Mouse (Mus musculus) CH12.LX (cell line): Measurements from ENCODE around the gene Irak4. TPM values are rescaled to one million over a fixed set of nuclear protein-coding genes. Genes with fewer than 3 reads are reported as not detected.

Experiments
- DNase-seq: peaks from one replicate; pipeline ENCODE4 v3.0.0-alpha.2; 2013; ENCODE audit errors: extremely low read depth
- H3K27ac ChIP-seq: 2 replicates; pipeline ENCODE4 v1.5.1; 2012; ENCODE audit warnings: low read depth, mild to moderate bottlenecking, control low read depth, moderate library complexity; ENCODE audit not compliant: insufficient read depth
- H3K27me3 ChIP-seq: replicated peaks from 2 replicates; pipeline ENCODE3; 2012; ENCODE audit warnings: inconsistent platforms
- H3K36me3 ChIP-seq, 2 experiments: replicated peaks in 1 of 2; 2 replicates each; pipeline versions ENCODE3 to v1.6.1; 2012; ENCODE audit warnings: inconsistent platforms in 1 of 2, low read length in 1 of 2, mild to moderate bottlenecking in 1 of 2, mixed read lengths in 1 of 2, moderate library complexity in 1 of 2; ENCODE audit not compliant: control insufficient read depth in 1 of 2, insufficient read depth in 1 of 2
- H3K4me1 ChIP-seq, 2 experiments: 2 replicates each; pipeline ENCODE4 v1.6.1; 2012; ENCODE audit warnings: inconsistent platforms in 1 of 2, moderate library complexity in 1 of 2; ENCODE audit not compliant: insufficient read depth in 2 of 2, control insufficient read depth in 1 of 2
- H3K4me2 ChIP-seq: 2 replicates; pipeline ENCODE4 v1.6.1; 2012; ENCODE audit warnings: low read depth, mild to moderate bottlenecking, control low read depth; ENCODE audit not compliant: poor library complexity, insufficient read depth, severe bottlenecking
- H3K4me3 ChIP-seq, 3 experiments: fragments of 150-350 bp in 1 of 3; sonication (generic) in 1 of 3; replicated peaks in 1 of 3; 2 replicates each; pipeline versions ENCODE3 to v1.5.1; 2011 to 2012; ENCODE audit warnings: low read depth in 2 of 3, low read length in 2 of 3, mild to moderate bottlenecking in 2 of 3, moderate library complexity in 2 of 3, control low read depth in 1 of 3, improper control_type of control experiment in 1 of 3, inconsistent platforms in 1 of 3, mixed read lengths in 1 of 3; ENCODE audit not compliant: poor library complexity in 1 of 3
- H3K79me2 ChIP-seq: replicated peaks from 2 replicates; pipeline ENCODE4 v1.6.1; 2012; ENCODE audit warnings: mild to moderate bottlenecking, moderate library complexity; ENCODE audit not compliant: control insufficient read depth, poor library complexity, insufficient read depth, severe bottlenecking; ENCODE audit errors: extremely low read depth
- H3K9ac ChIP-seq: 2 replicates; pipeline ENCODE4 v1.6.1; 2012; ENCODE audit warnings: low read depth, mild to moderate bottlenecking, control low read depth, moderate library complexity; ENCODE audit not compliant: insufficient read depth
- H3K9me3 ChIP-seq: replicated peaks from 2 replicates; pipeline ENCODE3; 2012; ENCODE audit warnings: low read length, inconsistent platforms, mixed read lengths
- CHD2 ChIP-seq: IDR thresholded peaks from 2 replicates; pipeline ENCODE4 v1.6.1; 2011; ENCODE audit warnings: low read length, improper control_type of control experiment
- CTCF ChIP-seq, 2 experiments: IDR thresholded peaks in 1 of 2; conservative IDR thresholded peaks in 1 of 2; 2 replicates each; pipeline ENCODE4 v1.5.1; 2011 to 2012; ENCODE audit warnings: low read depth in 2 of 2, low read length in 2 of 2, improper control_type of control experiment in 1 of 2, inconsistent platforms in 1 of 2, mild to moderate bottlenecking in 1 of 2, moderate library complexity in 1 of 2
- E2F4 ChIP-seq: IDR thresholded peaks from 2 replicates; pipeline ENCODE4 v1.6.1; 2011; ENCODE audit warnings: low read depth, low read length, improper control_type of control experiment; ENCODE audit not compliant: insufficient replicate concordance
- EP300 ChIP-seq: IDR thresholded peaks from 2 replicates; pipeline ENCODE4 v1.6.1; 2011; ENCODE audit warnings: low read length, improper control_type of control experiment
- ETS1 ChIP-seq: conservative IDR thresholded peaks from 2 replicates; pipeline ENCODE4 v1.6.1; 2012; ENCODE audit warnings: low read depth, mild to moderate bottlenecking, inconsistent platforms, low read length, improper control_type of control experiment, moderate library complexity
- GABPA ChIP-seq: IDR thresholded peaks from 2 replicates; pipeline ENCODE4 v1.6.1; 2012; ENCODE audit warnings: low read depth, low read length, improper control_type of control experiment, inconsistent platforms; ENCODE audit not compliant: insufficient replicate concordance
- KAT2A ChIP-seq: IDR thresholded peaks from 2 replicates; pipeline ENCODE4 v1.6.1; 2012; ENCODE audit warnings: low read length, improper control_type of control experiment, inconsistent platforms; ENCODE audit not compliant: insufficient replicate concordance
- MAFK ChIP-seq: IDR thresholded peaks from 2 replicates; pipeline ENCODE4 v1.6.1; 2011; ENCODE audit warnings: low read length, improper control_type of control experiment; ENCODE audit not compliant: insufficient replicate concordance
- MAZ ChIP-seq: IDR thresholded peaks from 2 replicates; pipeline ENCODE4 v1.6.1; 2012; ENCODE audit warnings: low read depth, mild to moderate bottlenecking, inconsistent platforms, low read length, improper control_type of control experiment, moderate library complexity
- MEF2A ChIP-seq: IDR thresholded peaks from 2 replicates; pipeline ENCODE4 v1.6.1; 2014; ENCODE audit warnings: low read depth, mild to moderate bottlenecking, inconsistent platforms, low read length, improper control_type of control experiment, borderline replicate concordance
- PAX5 ChIP-seq: IDR thresholded peaks from 2 replicates; pipeline ENCODE4 v1.6.1; 2012; ENCODE audit warnings: low read length, inconsistent platforms, mixed read lengths
- POLR2A ChIP-seq: IDR thresholded peaks from 2 replicates; pipeline ENCODE4 v1.6.1; 2011; ENCODE audit warnings: low read depth, mild to moderate bottlenecking, improper control_type of control experiment, low read length
- POLR2AphosphoS2 ChIP-seq: IDR thresholded peaks from 2 replicates; pipeline ENCODE4 v1.6.1; 2011; ENCODE audit warnings: low read depth, low read length, improper control_type of control experiment
- SIN3A ChIP-seq: IDR thresholded peaks from 2 replicates; pipeline ENCODE4 v1.6.1; 2012; ENCODE audit warnings: low read length, improper control_type of control experiment, inconsistent platforms
- SMC3 ChIP-seq: IDR thresholded peaks from 2 replicates; pipeline ENCODE4 v1.6.1; 2011; ENCODE audit warnings: low read depth, low read length, improper control_type of control experiment
- USF1 ChIP-seq: IDR thresholded peaks from 2 replicates; pipeline ENCODE4 v1.6.1; 2014; ENCODE audit warnings: low read depth, mild to moderate bottlenecking, inconsistent platforms, low read length, improper control_type of control experiment
- ZNF384 ChIP-seq: IDR thresholded peaks from 2 replicates; pipeline ENCODE4 v1.6.1; 2012; ENCODE audit warnings: low read depth, low read length, improper control_type of control experiment, inconsistent platforms
- dilution Hi-C: fragments of 300-500 bp; cut with MboI; formaldehyde crosslinking; loops from 2 replicates; pipeline ENCODE4 v1.14.3; 2020; ENCODE audit warnings: low sequenced_read_pairs; ENCODE audit not compliant: extremely low pct_unique_long_range_greater_than_20kb, extremely low pct_ligation_motif_present
- in situ Hi-C: fragments of 300-500 bp; cut with MboI; formaldehyde crosslinking; loops from 3 replicates; pipeline ENCODE4 v1.14.3; 2019; ENCODE audit warnings: low sequenced_read_pairs, low pct_ligation_motif_present, low pct_unique_long_range_greater_than_20kb, mixed read lengths
- polyA plus RNA-seq: library from polyadenylated mRNA; unstranded; fragments of >175 nt; gene quantifications from 2 replicates; pipeline ENCODE4 v1.2.1, GENCODE M21; 2012; ENCODE audit warnings: low read depth; ENCODE audit not compliant: insufficient read length
- total RNA-seq, 2 experiments: library from RNA; depleted of rRNA; stranded (reverse); fragments of 300-350 nt in 1 of 2; fragments of >200 nt in 1 of 2; gene quantifications; 2 replicates each; pipeline ENCODE4 v1.2.3; 2012 to 2014

The Irak4 gene
- total and polyA plus RNA-seq, 3 experiments = 7.6 to 15.3 (median 14.4) TPM

- in situ Hi-C loops (no loop called here), dilution Hi-C loops (no loop called here)
- Histone ChIP-seq H3K79me2 (no peaks in the 10 kb centered on the region), H3K4me2 (no peak overlapping the region), H3K27ac (no peak overlapping the region), H3K36me3 (no peaks in the 10 kb centered on the region), H3K4me1 (peaks cover 0 to 5% of the 10 kb centered on the region in 2 experiments; a peak in 1 of 4 replicates), H3K9ac (no peak overlapping the region), H3K9me3 (no peaks in the 10 kb centered on the region), H3K4me3 (no peak overlapping the region), H3K27me3 (no peaks in the 10 kb centered on the region)
- no peak for DNase-seq
- no peak for TF ChIP-seq SMC3
- no peak for TF ChIP-seq POLR2A
- TF ChIP-seq KAT2A = no peak
- no peak for TF ChIP-seq ETS1
- TF ChIP-seq PAX5 = no peak
- no peak for TF ChIP-seq USF1
- TF ChIP-seq MEF2A = no peak
- no peak for TF ChIP-seq ZNF384
- no peak for TF ChIP-seq MAFK
Observed at GRCm38 (mm10) chr15:94607768-94608167, 64.3 kb downstream of the Irak4 start.

GRCm38 (mm10) chr15:94616036-94616435 lies 72.6 kb downstream of the Irak4 start:
- Histone ChIP-seq H3K36me3 (no peaks in the 10 kb centered on the region), H3K27ac (no peak overlapping the region), H3K4me2 (no peak overlapping the region), H3K4me1 (no peaks in the 10 kb centered on the region), H3K9me3 (no peaks in the 10 kb centered on the region), H3K9ac (no peak overlapping the region), H3K27me3 (no peaks in the 10 kb centered on the region), H3K79me2 (no peaks in the 10 kb centered on the region), H3K4me3 (no peak overlapping the region)
- in situ Hi-C loops (no loop called here), dilution Hi-C loops (no loop called here)
- DNase-seq = no peak
- TF ChIP-seq MAZ (no peak), GABPA (no peak), CHD2 (no peak), ZNF384 (no peak), POLR2AphosphoS2 (no peak)

GRCm38 (mm10) chr15:94620909-94621308 lies 77.5 kb downstream of the Irak4 start:
- in situ Hi-C loops (no loop called here), dilution Hi-C loops (no loop called here)
- Histone ChIP-seq H3K27ac (no peak overlapping the region), H3K4me2 (no peak overlapping the region), H3K9me3 (peaks cover 4% of the 10 kb centered on the region), H3K4me1 (no peaks in the 10 kb centered on the region), H3K36me3 (no peaks in the 10 kb centered on the region), H3K4me3 (no peak overlapping the region), H3K79me2 (no peaks in the 10 kb centered on the region), H3K9ac (no peak overlapping the region), H3K27me3 (no peaks in the 10 kb centered on the region)
- no peak for TF ChIP-seq MEF2A
- no peak for TF ChIP-seq EP300
- no peak for TF ChIP-seq SMC3
- TF ChIP-seq POLR2AphosphoS2 = no peak
- no peak for TF ChIP-seq POLR2A
- no peak for TF ChIP-seq CHD2
- no peak for TF ChIP-seq E2F4
- no peak for TF ChIP-seq MAZ
- TF ChIP-seq SIN3A = no peak
- TF ChIP-seq USF1 = no peak
- no peak for TF ChIP-seq CTCF (conservative IDR thresholded peaks at IDR 0.05 in 1 of 2, IDR thresholded peaks at IDR 0.05 in 1 of 2; ENCODE audit: low read depth in 2 of 2, low read length in 2 of 2)
- TF ChIP-seq ETS1 = no peak
- DNase-seq = no peak
